Mouse (Mus musculus): Measurements from ENCODE around the gene Ccdc186. TPM values are rescaled to one million over a fixed set of nuclear protein-coding genes. Genes with fewer than 3 reads are reported as not detected.

Gene Ccdc186
- total RNA-seq, 1 experiment = 16.3 TPM

DNA sequence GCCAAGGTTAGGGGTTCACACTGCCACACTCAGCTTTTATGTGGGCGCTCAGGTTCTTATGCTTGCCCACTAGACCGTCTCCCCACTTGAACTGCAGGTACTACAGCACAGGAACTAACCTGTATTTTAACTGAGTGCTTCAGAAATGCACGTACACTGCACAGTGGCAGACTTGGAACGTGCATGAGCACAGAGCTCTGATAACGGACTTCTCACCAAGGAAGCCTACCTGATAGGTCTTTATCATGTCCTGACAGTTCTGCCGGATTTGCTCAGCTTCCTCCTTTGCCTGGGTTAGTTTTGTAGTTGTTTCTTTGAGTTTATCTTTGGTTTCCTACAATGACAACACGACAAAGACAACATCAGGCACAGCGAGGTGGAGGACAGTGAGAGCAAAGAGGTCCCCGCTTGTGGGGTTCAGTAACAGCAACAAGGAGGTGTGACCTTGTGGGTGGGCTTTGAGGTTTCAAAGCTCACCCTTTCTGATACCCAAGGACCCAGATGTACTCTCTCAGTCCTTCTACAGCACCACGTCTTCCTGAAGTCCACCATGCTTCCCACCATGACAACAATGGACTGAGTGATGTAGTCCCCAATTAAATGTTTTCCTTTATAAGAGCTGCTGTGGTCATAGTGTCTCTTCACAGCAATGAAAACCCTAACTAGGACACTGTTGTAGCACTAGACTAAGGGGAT is 20.2 kb downstream of the Ccdc186 start:
- H3K9ac ChIP-seq (ENCODE audit: insufficient read depth, low read depth, low read length, poor library complexity, severe bottlenecking) = no peak overlapping the region
- no peaks in the 10 kb centered on the region for H3K4me1 ChIP-seq (ENCODE audit: control insufficient read depth in 2 of 2, insufficient read depth in 2 of 2, low read length in 2 of 2, poor library complexity in 1 of 2)
- in situ Hi-C loops (cut with MboI; ENCODE audit: low sequenced_read_pairs in 2 of 2, unreplicated experiment in 2 of 2) = no loop called here
- DNase-seq (ENCODE audit: low read depth, low spot score) = no peak
- TF ChIP-seq ZC3H11A (IDR thresholded peaks at IDR 0.05; ENCODE audit: borderline replicate concordance, low read depth, low read length) = no peak
- no peak for TF ChIP-seq ZNF384 (IDR thresholded peaks at IDR 0.05; ENCODE audit: low read depth, low read length)
- no peak for TF ChIP-seq CHD2 (IDR thresholded peaks at IDR 0.05; ENCODE audit: low read depth, low read length)
- no peak for TF ChIP-seq HCFC1 (IDR thresholded peaks at IDR 0.05; ENCODE audit: borderline replicate concordance, insufficient read depth, low read length)
- no peak for TF ChIP-seq MAFK (IDR thresholded peaks at IDR 0.05; ENCODE audit: insufficient read depth, low read depth, low read length)
- no peaks in the 10 kb centered on the region for H3K9me3 ChIP-seq (ENCODE audit: control insufficient read depth, insufficient read depth, low read depth, low read length)
- no peak overlapping the region for H3K4me3 ChIP-seq (ENCODE audit: insufficient read depth in 1 of 2, low read depth in 1 of 2, low read length in 2 of 2, poor library complexity in 1 of 2, severe bottlenecking in 1 of 2)
- no peak overlapping the region for H3K27ac ChIP-seq (ENCODE audit: insufficient read depth, low read depth, low read length, poor library complexity, severe bottlenecking)
- peaks cover 35% of the 10 kb centered on the region for H3K36me3 ChIP-seq (ENCODE audit: control insufficient read depth, insufficient read depth, low read length, poor library complexity, severe bottlenecking)

DNA sequence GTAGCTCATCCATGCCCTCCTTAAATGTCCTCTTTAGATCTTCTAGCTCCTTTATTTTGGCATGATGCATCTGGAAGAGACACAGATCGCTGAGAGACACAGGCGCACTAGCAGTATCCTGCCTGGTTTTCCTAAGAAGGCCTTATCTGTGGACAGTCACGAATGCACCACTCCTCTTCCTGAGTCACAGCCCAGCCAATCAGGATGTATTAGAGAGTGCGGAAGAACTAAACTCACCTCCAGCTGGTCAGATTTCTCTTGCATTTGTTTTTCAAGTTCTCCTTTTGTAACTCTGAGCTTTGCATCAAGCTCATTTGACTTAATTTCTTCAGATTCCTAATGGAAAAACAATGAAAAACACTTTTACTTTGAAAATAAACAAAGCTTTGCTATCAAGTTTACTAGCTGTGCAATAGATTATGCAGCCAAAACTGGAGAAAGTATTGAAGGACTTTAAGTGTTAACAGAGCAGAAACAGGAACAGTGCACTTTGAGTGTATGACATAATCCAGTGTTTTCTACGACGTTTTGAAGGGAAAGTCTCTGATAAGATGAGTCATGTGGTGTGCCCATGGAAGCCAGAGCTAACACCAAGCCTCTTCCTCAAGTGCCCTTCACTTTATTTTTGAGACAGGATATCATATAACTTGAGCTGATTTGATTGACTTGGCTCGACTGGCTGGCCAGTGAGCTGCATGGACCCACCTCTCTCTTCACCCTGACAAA is 20.9 kb downstream of the Ccdc186 start:
- H3K36me3 ChIP-seq (ENCODE audit: control insufficient read depth, insufficient read depth, low read length, poor library complexity, severe bottlenecking) = peaks cover 39% of the 10 kb centered on the region
- TF ChIP-seq ZC3H11A (IDR thresholded peaks at IDR 0.05; ENCODE audit: borderline replicate concordance, low read depth, low read length) (no peak), CHD2 (IDR thresholded peaks at IDR 0.05; ENCODE audit: low read depth, low read length) (no peak), HCFC1 (IDR thresholded peaks at IDR 0.05; ENCODE audit: borderline replicate concordance, insufficient read depth, low read length) (no peak), MAFK (IDR thresholded peaks at IDR 0.05; ENCODE audit: insufficient read depth, low read depth, low read length) (no peak), ZNF384 (IDR thresholded peaks at IDR 0.05; ENCODE audit: low read depth, low read length) (no peak)
- no peak overlapping the region for H3K27ac ChIP-seq (ENCODE audit: insufficient read depth, low read depth, low read length, poor library complexity, severe bottlenecking)
- H3K9ac ChIP-seq (ENCODE audit: insufficient read depth, low read depth, low read length, poor library complexity, severe bottlenecking) = no peak overlapping the region
- DNase-seq (ENCODE audit: low read depth, low spot score) = no peak
- H3K4me1 ChIP-seq (ENCODE audit: control insufficient read depth in 2 of 2, insufficient read depth in 2 of 2, low read length in 2 of 2, poor library complexity in 1 of 2) = no peaks in the 10 kb centered on the region
- no peak overlapping the region for H3K4me3 ChIP-seq (ENCODE audit: insufficient read depth in 1 of 2, low read depth in 1 of 2, low read length in 2 of 2, poor library complexity in 1 of 2, severe bottlenecking in 1 of 2)
- H3K9me3 ChIP-seq (ENCODE audit: control insufficient read depth, insufficient read depth, low read depth, low read length) = no peaks in the 10 kb centered on the region
- in situ Hi-C loops (cut with MboI; ENCODE audit: low sequenced_read_pairs in 2 of 2, unreplicated experiment in 2 of 2) = no loop called here

DNA sequence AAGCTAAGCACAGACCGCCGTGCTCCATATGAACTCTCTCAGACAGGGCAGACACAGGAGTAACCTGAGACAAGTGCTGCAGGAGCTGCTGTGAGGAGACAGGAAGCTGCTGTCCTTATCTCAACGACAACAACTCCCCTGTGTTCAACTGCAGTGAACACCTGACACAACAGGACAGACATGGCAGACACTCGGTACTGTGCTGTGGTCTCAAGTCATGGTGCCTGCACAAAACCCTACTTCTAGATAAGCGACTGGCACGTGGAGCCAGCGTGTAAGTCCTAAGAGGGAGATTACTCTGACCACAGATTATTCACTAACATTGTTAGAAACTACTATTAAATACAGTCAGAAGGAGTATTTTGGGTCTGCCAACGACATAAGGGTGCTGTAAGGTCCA is 21.8 kb downstream of the Ccdc186 start:
- Histone ChIP-seq H3K4me3 (ENCODE audit: insufficient read depth in 1 of 2, low read depth in 1 of 2, low read length in 2 of 2, poor library complexity in 1 of 2, severe bottlenecking in 1 of 2) (no peak overlapping the region), H3K9me3 (ENCODE audit: control insufficient read depth, insufficient read depth, low read depth, low read length) (no peaks in the 10 kb centered on the region), H3K36me3 (ENCODE audit: control insufficient read depth, insufficient read depth, low read length, poor library complexity, severe bottlenecking) (peaks cover 36% of the 10 kb centered on the region), H3K9ac (ENCODE audit: insufficient read depth, low read depth, low read length, poor library complexity, severe bottlenecking) (no peak overlapping the region), H3K27ac (ENCODE audit: insufficient read depth, low read depth, low read length, poor library complexity, severe bottlenecking) (no peak overlapping the region), H3K4me1 (ENCODE audit: control insufficient read depth in 2 of 2, insufficient read depth in 2 of 2, low read length in 2 of 2, poor library complexity in 1 of 2) (no peaks in the 10 kb centered on the region)
- DNase-seq (ENCODE audit: low read depth, low spot score) = no peak
- no peak for TF ChIP-seq CHD2 (IDR thresholded peaks at IDR 0.05; ENCODE audit: low read depth, low read length)
- TF ChIP-seq ZNF384 (IDR thresholded peaks at IDR 0.05; ENCODE audit: low read depth, low read length) = no peak
- no peak for TF ChIP-seq MAFK (IDR thresholded peaks at IDR 0.05; ENCODE audit: insufficient read depth, low read depth, low read length)
- no peak for TF ChIP-seq HCFC1 (IDR thresholded peaks at IDR 0.05; ENCODE audit: borderline replicate concordance, insufficient read depth, low read length)
- in situ Hi-C loops (cut with MboI; ENCODE audit: low sequenced_read_pairs in 2 of 2, unreplicated experiment in 2 of 2) = no loop called here

DNA sequence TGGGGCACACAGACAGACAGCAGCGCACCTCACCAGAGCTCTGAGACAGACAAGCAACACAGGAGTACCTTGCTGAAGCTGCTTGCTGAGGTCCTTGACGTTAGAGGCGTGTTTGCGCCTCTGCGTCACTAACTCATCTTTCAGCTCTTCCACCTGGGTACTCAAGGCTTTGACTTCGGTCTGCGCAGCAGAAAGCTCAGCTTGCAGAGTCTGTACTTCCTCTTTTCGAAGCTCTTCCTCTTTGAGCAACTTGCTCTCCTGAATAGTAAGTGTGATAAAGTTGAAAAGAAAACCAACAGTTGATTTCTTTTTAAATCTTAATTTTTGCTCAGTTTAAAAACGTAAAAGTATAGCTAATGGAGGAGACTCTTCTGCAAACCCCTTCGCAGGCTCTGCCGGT is 24.6 kb downstream of the Ccdc186 start:
- Histone ChIP-seq H3K9ac (ENCODE audit: insufficient read depth, low read depth, low read length, poor library complexity, severe bottlenecking) (no peak overlapping the region), H3K4me1 (ENCODE audit: control insufficient read depth in 2 of 2, insufficient read depth in 2 of 2, low read length in 2 of 2, poor library complexity in 1 of 2) (no peaks in the 10 kb centered on the region), H3K9me3 (ENCODE audit: control insufficient read depth, insufficient read depth, low read depth, low read length) (no peaks in the 10 kb centered on the region), H3K36me3 (ENCODE audit: control insufficient read depth, insufficient read depth, low read length, poor library complexity, severe bottlenecking) (peaks cover 45% of the 10 kb centered on the region), H3K4me3 (ENCODE audit: insufficient read depth in 1 of 2, low read depth in 1 of 2, low read length in 2 of 2, poor library complexity in 1 of 2, severe bottlenecking in 1 of 2) (no peak overlapping the region), H3K27ac (ENCODE audit: insufficient read depth, low read depth, low read length, poor library complexity, severe bottlenecking) (no peak overlapping the region)
- no peak for DNase-seq (ENCODE audit: low read depth, low spot score)
- in situ Hi-C loops (cut with MboI; ENCODE audit: low sequenced_read_pairs in 2 of 2, unreplicated experiment in 2 of 2) = no loop called here
- TF ChIP-seq ZC3H11A (IDR thresholded peaks at IDR 0.05; ENCODE audit: borderline replicate concordance, low read depth, low read length) (no peak), MAFK (IDR thresholded peaks at IDR 0.05; ENCODE audit: insufficient read depth, low read depth, low read length) (no peak), CHD2 (IDR thresholded peaks at IDR 0.05; ENCODE audit: low read depth, low read length) (no peak), ZNF384 (IDR thresholded peaks at IDR 0.05; ENCODE audit: low read depth, low read length) (no peak), HCFC1 (IDR thresholded peaks at IDR 0.05; ENCODE audit: borderline replicate concordance, insufficient read depth, low read length) (no peak)
